Mouse (Mus musculus) cerebellum, postnatal 25 days (tissue): ENCODE measurements at regions not wholly inside any gene's neighbourhood (a gene's known extent, or its start where the extent isn't known, plus 50 kb on each side); places are given as distances from the start of the nearest gene placed in this dataset.

ENCODE experiments used
- DNase-seq, 2 experiments: peaks; one replicate each; pipeline ENCODE4 v3.0.0; 2021; ENCODE audit warnings: mixed read lengths in 2 of 2

DNA sequence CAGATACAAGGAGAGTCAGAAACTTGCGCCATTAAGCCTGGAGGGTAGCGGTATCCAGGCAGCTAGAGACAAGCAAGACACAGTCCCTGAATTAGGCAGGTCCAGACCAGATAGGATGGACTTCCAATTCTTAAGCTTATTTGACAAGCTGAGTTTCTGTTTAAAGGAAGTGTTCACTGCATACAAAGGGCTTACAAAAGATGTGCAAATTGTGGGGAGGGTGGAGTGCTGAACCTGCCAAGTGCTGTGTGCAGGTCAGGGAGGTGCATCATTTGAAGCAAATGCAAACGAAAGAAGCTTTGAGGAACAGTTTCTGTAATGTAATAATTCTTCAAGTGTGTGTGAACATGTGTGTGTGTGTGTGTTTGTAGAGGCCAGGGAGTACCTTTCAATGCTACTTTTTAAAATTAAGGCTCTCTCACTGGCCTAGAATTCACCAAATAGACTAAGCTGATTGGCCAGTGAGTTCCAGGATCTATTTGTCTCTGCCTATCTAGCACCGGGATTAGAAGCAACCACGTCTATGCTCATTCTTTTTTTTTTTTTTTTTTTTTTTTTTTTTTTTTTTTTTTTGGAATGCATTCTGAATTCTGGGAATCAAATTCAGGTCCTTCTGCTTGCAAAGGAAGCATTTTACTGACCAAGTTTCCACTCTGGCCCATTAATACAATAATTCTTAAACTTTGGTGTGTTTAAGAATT is 74.6 kb upstream of the Gm4894 start:
- DNase-seq = no peak

DNA sequence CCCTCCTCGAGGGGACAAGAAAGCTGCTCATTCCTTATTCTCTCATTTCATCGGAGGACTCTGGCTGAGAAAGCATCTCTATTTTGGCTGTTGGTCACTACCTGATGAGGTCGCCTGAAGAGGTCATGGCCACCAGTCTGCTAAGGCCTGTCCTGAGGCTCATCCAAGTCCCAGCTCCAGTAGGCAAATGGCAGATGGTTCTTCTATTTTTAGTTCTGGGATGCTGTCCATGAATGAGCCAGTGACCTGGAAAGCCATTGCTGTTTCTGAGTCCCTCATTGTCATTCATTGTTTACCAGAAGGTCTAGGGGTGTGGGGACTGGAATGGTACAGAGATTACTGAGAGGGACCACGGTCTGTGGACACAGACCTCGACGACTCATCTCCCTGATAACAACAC is 71.8 kb upstream of the Gm4894 start:
- peak; percentile 73 to 78 for DNase-seq

DNA sequence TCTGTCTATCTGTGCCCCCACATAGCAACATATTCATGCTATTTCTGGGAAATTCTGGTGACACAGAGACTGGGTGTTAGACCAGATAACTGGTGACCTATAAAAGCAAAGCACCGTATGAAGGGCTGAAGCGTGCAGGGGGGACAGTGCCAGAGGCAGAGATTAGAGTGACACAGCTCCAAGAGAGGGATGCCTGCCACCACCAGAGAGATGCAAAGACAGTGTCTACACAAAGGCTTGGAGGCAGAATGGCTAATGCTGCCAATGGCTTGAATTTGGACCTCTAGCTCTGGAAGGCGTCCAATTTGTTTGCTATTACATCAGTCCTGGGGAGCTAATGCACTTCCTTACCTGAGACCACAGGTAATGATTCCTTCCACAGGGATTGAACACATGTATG is 65.5 kb upstream of the Gm4894 start:
- DNase-seq = peak; percentile 64 to 76

DNA sequence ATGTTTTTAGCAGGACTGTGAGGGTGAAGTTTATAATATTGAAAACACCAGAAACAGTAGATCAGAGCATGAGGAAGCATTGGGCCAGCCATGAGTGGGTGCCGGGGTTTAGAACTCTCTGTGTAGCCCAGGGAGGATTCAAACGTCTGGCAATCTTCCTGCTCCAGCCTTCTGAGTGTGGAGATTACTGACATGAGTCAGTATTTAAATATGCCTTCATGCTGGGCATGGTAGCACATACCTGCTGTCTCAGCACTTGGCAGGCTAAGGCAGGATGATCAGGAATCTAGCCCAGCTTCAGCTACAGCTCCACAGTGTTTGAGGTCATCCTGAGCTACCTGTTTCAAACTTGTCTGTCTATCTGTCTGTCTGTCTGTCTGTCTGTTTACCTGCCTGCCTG is 60.9 kb upstream of the Gm4894 start:
- DNase-seq = peak; percentile 72 to 80

DNA sequence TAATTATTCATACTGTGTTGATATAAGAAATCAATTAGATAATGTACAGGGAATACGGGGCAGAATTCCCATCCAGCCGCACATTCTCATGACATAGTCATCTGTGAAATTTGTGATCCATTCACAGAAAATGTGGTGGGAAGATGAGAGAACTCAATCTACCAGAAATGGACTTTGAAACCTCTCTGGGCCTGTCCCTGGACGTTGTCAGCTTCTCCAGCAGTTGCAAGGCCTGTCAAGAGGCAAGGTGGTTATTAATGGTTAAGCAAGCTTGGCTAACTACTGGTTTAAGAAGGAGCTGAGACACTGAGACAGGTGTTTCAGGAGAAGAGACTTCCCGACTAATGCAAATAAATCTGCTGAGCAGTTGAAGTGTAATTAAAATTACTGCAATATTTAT is 57.6 kb upstream of the Gm4894 start:
- no peak for DNase-seq
